ENCODE assay signal across 10 mouse cellular contexts in the genomic region with DNA sequence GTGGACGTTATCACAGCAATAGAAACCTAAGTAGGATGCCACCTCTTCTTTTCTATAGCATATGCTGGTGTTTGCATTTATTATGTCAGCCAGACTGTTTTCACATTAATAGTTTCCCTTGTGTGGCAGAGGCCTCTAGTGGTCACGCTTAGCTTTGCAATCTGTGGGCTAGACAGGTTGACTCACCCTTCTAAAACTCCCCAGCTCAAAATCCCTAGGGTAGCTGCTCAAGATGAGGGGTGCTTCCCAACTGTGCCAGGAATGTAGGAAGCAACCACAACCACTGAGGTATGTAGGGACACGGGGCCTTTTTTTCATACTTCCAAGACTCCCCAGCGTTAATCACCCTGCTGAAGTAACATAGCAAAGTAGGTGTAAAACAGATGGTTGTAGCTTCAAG.
DNase-seq lines count a peak whose midpoint lies in the region; ATAC-seq and TF ChIP-seq lines count a peak whose summit lies in the region.
"Had no signal": no experiment of that assay in that cellular context is flagged by ENCODE, and none has a peak within 500 bp of the region (broad histone marks: within the 10 kb centered on the region; RNA-seq: fewer than 3 reads in every experiment).

No protein-coding gene starts in this region.

- TF ChIP-seq CTCF in Patski (IDR thresholded peaks at IDR 0.05): peak; percentile 94

- no peak overlapping the region for H3K27ac ChIP-seq in liver, embryonic 12.5 days
- H3K27ac ChIP-seq: midbrain, embryonic 12.5 days had no signal

- H3K9me3 ChIP-seq in liver, embryonic 12.5 days (replicated peaks): no peaks in the 10 kb centered on the region
- H3K9me3 ChIP-seq: midbrain, embryonic 12.5 days had no signal

- no peak overlapping the region for H3K4me2 ChIP-seq in liver, embryonic 12.5 days
- H3K4me2 ChIP-seq: midbrain, embryonic 12.5 days had no signal

- POLR2A ChIA-PET in Patski (lab: Charles Lee): no interaction called here

- ATAC-seq in liver, embryonic 12.5 days: no peak
- ATAC-seq in Patski: peak; percentile 88
- ATAC-seq in megakaryocyte-erythroid progenitor cell, adult 5-6 weeks (replicated peaks; ENCODE audit: low FRiP score, low TSS enrichment, poor library complexity, severe bottlenecking): peak; percentile 90

- peak; percentile 26 for DNase-seq in liver
- DNase-seq in Patski (ENCODE audit: low read depth, low spot score): peak; percentile 54
- peak; percentile 67 to 76 for DNase-seq in cerebellum, postnatal 25 days
- peak; percentile 36 to 55 for DNase-seq in frontal cortex, postnatal 36 days (ENCODE audit: low spot score in 2 of 2)
- peak; percentile 27 for DNase-seq in layer of hippocampus, adult 9-11 months
- peak; percentile 67 for DNase-seq in thymus, postnatal 4 days

- H3K4me1 ChIP-seq in liver, embryonic 12.5 days: no peaks in the 10 kb centered on the region
- H3K4me1 ChIP-seq: midbrain, embryonic 12.5 days had no signal

- no peaks in the 10 kb centered on the region for H3K36me3 ChIP-seq in liver, embryonic 12.5 days
- H3K36me3 ChIP-seq: midbrain, embryonic 12.5 days had no signal

- 42% methylated on average over 4 of the region's 4 CpGs for WGBS in liver, embryonic 12.5 days (ENCODE audit: insufficient replicate concordance)

- CTCF ChIA-PET in Patski (lab: Charles Lee): interaction anchor here (0.7 to 2.5 kb wide), 10 partner anchors 9 to 846 kb away, joined by 3 to 9 read pairs (median 4); no protein-coding TSS in a partner anchor

- in situ Hi-C loops in Patski (cut with MboI; ENCODE audit: low pct_unique_long_range_greater_than_20kb): loop anchor here (5.0 kb wide), 1 partner anchor 852 kb away; no protein-coding TSS in a partner anchor

- no peak overlapping the region for H3K9ac ChIP-seq in liver, embryonic 12.5 days
- H3K9ac ChIP-seq: midbrain, embryonic 12.5 days had no signal

- no peak overlapping the region for H3K4me3 ChIP-seq in liver, embryonic 12.5 days
- H3K4me3 ChIP-seq: erythroblast, embryonic 14.5 days; midbrain, embryonic 12.5 days had no signal

- no peaks in the 10 kb centered on the region for H3K27me3 ChIP-seq in liver, embryonic 12.5 days (replicated peaks)
- no peaks in the 10 kb centered on the region for H3K27me3 ChIP-seq in Patski
- H3K27me3 ChIP-seq: midbrain, embryonic 12.5 days had no signal
